Mouse (Mus musculus) cerebellum, postnatal 25 days (tissue): Measurements from ENCODE around the gene Uap1.

Experiments
- DNase-seq, 2 experiments: peaks; one replicate each; pipeline ENCODE4 v3.0.0; 2021; ENCODE audit warnings: mixed read lengths in 2 of 2

Uap1 gene

DNA sequence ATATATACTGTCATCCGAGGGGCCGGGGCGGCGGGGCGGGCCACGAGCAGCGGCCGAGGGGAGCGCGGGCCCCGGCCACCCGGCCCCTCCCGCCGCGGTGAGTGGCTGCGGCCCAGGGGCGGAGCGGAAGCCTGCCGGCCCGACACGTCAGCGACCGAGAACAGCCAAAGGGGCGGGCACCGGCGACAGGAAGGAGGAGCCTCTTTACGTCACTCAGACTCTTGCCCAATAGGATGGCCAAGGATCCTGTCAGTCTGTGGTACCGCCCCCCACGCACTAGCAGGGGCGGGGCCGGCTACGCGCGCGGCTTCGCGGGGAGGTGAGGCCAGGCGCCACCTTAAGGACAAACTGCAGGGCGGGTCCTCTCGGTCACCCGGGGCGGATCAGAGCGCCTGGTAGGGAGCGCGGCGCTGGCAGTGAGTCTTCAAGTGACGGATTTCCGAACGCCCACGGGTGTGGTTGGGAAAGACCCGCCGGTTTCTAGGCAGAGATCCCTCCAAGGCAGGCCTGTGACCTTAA, at the start of gene Uap1:
Gene Uap1 (minus strand): TSS at position 144 of the 519 bp plus-strand sequence.
- DNase-seq = peak; percentile 97 to 98

DNA sequence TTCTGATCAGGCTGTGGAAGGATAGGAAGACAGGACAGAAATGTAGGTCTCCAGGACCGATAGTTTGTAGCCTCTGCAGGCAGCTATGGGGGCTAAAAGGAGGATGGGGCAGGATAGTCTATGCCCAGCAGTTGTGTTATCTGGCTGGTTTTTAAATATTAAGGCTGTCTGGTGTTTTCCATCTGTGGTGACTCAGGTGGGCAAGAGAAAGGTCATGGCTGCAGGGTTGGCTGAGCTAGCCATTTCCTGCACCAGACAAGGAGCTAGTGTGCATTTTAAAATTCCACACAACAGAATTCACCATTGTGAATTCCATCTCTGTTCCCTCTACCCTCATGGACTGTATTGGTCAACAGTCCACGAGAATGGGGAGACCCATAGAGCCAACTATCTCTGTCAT, 48.5 kb upstream of the Uap1 start:
- no peak for DNase-seq

DNA sequence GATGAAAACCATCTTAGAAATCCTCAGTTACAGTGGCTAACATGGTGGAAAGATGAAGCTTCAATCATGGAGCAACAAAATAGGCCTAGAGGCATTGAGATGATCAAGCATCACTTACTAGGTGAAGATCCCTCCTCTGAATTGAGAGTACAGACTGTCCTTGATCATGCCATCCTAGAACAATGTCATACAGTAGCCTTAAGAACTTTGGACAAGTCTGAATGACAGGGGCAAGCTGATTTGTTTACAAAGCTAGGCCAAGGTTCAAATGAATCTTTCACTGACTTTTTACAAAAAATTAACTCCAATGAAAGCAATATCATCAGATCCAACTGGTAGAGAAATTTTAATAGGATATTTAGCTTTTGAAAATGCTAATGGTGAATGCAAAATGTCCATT, 45.6 kb upstream of the Uap1 start:
- no peak for DNase-seq

DNA sequence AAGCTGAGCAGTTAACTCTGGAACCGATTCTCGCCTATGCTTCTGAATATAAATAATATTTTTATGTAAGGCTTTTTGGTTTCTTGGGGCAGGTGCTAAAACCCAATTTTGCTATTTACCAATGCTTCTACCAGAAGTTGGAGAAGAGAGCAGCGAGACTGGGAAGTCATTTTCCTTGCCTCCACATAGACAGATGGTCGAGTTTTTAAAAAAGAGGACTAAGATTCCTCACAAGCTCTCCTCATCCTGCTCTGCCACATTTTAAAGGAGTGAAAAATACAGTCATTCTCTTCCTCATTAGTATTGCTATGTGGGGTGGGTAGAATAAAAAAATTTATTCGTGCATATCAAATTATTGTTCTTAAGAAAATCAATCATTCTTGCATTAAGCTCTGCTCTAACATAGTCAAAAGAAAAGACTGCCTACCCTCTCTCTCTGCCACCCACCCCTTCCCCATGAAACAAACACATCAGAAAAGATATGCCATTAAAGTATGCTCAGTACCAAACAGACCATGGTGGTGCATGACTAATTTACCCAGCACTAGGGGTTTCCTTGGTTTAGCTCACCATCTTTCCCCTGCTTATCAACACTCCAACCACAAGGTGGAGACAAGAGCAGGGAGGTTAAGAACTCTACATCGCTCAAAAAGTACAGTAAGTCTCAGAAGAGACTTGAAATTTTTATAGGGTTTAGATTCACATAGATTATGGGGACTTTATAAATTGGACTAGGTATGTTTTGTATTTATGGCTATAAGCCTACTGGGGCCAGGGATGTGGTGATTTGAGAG, 43.5 kb upstream of the Uap1 start:
- no peak for DNase-seq

DNA sequence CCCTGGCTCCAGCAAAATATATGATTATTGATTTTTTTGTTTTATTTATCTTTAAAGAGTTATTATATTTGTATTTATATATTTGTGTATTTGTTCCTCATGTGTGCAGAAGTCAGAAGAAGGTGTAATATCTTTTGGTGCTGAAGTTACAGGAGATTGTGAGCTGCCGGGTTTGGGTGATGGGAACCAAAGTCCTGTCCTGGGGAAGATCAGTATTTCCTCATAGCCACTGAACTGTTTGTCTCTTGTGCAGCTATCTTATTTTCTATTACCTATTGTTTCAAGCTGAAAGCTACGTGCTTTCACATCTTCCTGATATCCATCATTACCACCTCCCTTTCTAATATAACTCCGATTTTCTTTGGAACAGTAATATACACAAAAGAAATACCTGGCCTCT, 40.8 kb upstream of the Uap1 start:
- no peak for DNase-seq

DNA sequence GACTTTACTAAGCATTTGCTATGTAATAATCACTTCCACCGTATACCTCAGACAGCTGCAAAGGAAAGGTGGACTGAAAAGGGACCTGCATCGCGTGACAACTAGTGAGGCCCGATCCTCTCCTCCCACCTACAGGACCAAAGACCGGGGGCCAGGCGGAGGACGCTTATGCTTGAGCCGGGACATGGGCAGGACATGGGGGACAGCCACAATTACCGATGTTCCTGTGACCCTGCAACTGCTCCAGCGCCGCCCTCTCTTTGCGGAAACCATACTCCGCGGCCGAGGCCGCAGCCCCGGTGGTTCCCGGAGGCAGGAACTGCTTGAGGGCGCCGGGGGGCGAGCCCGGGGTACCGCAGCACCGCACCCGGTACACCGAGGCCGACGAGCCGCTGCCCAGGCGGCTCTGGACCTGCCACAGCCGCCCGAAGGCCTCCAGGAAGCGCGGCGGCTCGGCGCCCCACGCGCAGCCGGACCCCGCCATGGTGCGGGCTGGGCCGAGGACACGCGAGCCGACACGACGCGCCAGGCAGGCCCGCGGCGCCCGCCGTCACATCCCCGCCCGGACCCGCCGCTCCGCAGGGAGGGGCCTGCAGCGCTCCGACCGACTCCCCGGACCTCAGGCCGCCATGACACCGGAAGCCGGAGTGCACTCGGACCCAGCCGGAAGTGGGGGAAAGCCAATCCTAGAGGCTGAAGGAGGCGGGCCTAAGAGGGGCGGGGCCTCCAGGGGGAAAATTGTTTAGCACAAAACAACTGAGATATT, 40.2 kb upstream of the Uap1 start, which contains the start of gene Uhmk1:
Gene Uhmk1 (minus strand): TSS at position 641 of the 766 bp plus-strand sequence.
- peak; percentile 92 to 94 for DNase-seq

DNA sequence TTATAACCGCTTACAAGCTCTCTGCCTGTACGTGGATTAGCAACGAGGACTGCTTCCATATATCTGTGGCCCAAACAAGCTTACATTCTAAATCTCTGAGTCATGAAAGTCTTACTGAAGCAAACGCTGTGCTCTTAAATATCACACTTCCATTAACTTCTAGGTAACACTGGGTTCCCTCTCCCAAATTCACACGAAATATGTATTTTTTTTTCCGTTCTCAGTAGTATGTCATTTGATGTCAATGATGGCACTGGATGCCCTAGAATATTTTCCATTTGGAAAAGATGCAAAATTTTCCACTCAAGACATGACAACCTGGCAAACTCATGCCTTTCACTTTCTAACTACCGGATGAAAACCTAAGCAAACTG, 39.6 kb upstream of the Uap1 start:
- DNase-seq = no peak

DNA sequence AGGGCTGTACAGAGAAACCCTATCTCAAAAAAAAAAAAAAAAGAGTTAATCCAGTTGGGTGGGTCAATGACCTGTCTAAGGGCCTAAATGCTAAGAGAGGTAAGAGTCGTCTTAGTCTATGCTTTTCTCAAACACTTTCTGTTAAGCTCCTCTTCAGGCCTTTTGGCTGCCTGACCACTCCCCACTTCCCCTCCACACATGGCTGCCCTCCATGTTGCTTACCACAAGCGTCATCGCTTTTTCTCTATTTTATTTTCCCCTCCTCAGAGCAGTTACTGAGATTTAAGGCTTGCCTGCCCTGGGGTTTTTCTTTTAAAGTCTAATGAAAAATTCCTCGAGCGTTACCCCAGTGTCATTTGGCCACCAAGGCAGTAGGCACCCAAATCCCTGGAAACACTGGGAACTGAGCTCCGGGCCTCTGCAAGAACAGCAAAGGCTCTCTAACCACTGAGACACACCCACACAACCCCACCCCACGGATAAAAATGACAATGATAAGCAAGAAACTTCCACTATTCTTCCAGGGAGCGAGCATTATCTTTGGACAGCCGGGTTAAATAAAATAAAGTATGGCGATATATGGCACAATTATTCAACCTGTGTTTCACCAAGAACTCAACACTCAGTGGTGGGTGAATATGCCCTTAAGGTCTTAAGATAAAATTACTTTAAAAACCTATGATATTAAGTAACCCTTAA, 38.6 kb upstream of the Uap1 start:
- DNase-seq = no peak

DNA sequence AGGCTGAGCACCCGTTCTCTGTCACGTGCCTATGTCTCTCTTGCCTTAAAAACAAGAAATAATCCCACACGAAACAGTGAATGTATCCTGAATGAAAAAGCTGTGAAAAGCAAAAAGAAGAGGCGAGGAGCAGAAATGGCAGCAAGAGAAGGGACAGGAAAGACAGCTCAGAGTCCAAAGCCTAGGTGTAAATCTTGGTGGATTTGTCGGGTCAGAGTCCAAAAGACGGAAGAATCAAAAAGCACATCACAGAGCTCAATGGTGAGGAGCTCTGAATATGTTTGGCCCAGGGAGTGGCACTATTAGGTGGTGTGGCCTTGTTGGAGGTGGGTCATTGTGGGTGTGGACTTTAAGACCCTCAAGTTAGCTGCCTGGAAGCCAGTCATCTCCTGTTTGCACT, 31.6 kb upstream of the Uap1 start:
- no peak for DNase-seq

DNA sequence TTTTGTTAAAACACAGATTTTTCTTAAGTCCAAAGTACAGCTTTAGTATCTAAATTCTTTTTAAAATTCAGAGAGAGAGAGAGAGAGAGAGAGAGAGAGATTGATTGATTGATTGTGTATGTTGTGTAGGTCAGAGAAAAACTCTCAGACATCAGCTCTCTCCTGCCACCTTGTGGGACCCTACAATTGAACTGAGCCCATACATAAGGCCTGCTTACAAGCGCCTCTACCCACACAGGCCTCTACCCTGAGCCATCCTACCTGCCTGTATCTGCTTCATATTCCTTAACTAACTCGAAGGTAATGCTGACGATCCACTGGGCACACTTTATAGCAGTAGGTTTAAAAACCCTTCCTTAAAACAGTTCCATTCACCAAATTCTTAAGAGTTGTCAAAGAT, 25.6 kb upstream of the Uap1 start:
- DNase-seq = peak in 1 of 2 experiments; percentile 59

DNA sequence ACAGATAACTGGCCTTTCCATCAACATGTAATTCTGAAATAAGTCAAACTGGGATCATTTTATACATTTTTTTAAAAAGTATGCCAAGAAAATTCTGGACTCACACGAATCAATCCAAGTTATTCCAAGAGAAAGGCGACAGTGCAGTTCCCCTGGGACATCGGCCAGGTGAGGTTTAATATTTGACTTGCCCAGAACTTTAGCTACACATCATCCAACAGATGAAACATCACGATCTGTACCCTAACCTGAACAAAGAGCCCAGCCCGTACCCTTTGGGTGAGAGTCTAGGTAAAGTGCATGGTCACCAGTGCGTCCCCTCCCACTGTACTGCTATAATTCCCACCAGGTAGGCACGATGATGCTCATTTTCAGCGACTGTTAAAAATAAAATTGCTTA, 21.5 kb upstream of the Uap1 start:
- DNase-seq = no peak

DNA sequence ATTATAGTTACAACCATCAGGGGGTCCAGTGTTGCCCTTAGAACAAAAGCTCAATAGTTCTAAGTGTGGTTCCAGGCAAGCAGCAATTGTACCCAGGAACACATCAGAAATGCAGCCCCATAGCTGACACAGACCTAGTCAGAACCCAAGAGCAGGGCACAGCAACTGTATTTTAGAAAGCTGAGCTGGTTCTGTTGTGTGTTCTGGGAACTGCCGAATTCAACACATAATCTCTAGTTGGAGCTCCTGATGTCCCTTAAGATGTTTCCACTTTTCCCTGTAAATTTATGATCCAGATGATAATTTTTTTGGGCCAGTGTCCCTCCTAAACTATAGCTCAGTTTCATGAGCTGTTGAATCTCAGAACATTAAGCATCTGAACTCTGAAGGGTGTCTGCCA, 17.2 kb upstream of the Uap1 start:
- DNase-seq = no peak

DNA sequence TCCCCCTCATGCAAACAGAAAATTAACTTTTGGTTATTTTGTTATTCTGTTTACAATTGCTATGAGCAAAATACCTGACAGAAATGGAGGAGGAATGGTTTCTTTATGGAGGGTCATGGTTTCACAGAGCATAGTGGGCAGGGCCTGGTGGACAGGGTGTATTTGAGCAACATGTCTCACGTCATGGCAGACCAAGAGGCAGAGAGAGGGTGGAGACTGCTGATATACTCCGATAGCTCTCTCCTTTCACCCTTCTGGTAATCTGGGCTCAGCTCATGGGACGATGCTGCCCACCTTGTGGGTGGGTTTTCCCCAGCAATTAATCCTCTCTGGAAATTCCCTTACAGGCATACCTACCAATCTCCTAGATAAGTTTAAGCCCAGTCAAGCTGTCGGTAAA, 15.5 kb upstream of the Uap1 start:
- DNase-seq = no peak

DNA sequence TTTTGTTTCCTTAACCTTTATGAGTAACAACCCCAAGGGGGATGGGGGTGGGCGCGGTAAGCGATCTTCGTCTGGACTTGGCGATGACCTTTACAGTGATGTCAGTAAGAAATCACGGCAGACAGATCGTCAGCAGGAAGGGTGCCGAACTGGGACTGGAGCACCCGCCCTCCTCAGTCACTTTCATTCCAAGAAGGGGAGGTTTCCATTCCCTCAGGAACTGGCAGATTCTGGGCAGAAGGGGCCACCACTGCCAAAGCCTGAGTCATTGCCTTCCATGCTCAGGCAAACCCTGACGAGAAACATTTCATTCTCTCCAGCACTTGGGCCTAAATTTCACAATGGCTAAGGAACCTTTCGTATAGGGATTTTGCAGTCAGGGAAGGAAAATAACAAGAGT, 13.8 kb upstream of the Uap1 start:
- peak in 1 of 2 experiments; percentile 49 for DNase-seq

DNA sequence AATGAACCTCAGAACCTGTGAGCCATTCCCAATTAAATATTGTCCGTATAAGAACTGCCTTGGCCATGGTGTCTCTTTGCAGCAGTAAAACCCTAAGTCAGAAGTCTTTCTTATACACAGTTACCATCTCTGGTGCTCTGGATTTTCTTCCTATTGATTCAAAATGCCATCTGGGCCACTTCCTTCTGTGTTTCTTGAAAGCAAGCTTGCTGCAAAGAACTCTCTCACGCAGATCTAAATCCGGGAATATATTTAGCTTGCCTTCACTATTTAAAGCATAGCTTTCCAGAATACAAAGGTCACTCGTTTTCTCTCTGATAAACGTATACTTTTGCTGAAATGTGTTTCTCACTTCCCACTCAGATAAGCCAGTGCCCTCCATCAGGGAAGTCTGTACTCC, 11.8 kb upstream of the Uap1 start:
- no peak for DNase-seq

DNA sequence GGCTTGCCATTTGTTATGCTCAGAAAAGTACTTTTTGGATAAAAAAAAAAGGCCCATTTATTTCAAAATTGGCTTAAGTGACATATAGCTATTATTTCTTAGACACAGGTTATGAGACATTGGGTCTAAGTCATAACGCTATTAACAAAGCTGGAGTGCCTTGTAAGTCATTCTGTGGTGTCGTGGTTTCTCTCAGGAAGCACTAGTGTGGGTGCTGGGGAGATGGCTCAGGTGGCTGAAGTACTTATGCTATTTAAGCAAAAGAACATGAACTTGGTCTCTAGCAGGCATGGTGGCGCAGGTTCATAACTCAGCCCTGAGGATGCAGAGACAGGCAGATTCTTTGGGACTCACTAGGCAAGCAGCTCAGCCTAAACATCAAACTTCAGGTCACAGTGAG, 10.4 kb upstream of the Uap1 start:
- DNase-seq = no peak

DNA sequence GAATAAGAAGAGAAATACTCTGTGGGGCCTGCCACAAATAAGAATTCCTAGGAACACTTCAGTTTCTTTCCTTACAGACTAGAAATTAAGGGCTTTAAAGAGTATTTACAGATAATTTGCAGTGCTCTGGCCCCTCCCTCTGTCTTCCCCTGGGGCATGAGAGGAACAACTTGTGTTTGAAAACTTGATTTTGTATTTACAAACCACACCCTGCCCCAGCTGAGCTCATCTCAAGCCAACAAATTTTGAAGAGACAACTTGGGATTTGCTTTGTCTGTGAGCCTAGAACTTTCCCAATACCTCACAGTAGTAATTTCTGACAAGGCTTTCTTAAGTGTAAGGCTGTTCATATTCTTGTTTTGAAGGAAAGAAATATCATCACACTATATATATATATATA, 7.9 kb upstream of the Uap1 start:
- no peak for DNase-seq

DNA sequence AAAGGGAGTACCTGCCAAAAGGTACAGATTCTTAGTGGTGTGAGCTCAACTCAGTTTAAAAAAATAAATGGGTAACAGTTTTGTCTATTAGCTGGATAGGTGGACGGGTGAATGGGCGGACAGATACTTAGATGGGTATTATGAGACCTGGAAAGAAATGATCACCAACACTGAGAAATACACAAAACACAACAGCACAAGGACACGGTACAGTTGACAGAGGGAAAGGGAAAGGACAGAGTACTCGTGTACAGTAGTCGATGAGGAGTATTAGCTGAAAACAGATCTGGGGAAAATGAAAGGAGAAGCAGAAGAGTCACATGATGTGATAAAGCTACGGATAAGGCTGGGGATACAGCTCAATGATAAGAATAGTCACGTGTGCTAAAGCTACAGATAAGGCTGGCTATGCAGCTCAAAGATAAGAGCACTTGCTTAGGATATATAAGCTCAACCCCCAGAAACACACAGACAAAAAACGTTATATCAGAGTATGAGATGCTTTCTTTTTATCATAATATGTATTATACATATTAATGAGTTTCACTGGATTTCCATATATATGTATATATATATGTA, 2.0 kb upstream of the Uap1 start:
- DNase-seq = no peak

DNA sequence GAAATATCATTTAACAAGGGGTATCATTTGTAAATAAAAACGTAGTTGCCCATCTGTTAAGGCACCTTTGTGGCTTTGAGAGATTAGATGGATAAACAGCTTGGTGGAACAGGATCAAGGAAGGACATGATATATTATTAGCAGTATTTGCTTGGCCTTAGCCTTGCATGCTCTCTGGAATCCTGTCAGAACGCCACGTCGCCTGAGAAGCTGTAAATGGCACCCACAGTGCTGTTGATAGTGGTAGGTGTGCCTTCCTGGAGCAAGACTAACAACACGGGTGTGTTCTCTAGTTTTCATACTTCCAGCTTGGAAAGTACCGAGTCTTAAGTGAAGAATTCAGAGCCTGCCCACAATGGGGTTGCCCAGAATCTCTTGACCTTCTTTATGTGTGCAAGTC, 1.1 kb upstream of the Uap1 start:
- peak; percentile 13 to 18 for DNase-seq

DNA sequence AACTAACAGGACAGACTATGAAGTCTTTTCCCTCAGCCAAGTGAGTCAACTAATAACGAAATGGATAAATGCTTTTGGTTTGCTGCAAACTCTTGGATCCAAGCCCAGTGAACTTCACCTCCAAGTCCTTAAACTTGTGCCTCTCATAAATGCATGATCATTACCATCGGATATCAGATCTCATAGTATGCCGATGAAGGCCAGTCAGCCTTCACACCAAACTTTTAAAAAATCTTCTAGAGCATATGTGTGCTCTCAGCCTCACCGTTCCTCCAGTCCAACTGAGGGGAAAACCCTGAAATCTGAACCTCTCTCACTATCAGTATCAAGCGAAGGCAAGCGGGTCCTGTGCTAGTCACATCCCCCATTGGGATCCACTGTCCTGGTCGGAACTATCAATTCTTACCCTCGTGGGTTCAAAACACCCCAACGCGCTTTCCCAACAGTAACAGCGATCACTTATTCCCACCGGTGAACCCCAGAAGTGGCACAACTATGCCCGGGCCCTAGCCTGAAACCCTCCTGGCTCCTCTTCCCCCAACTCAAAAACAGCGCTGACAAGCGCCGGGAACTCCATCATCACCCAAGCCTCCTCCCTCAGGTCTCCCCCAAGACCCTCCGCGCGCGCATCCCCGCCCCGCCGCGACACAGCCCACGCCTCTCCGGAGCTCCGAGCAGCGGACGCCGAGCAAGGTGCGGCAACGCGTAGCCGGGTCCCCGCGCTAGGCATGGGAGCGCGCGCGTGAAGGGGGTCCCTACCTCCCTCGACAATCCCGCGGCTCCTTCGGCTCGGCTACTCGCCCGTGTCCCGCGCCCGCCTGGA, 555 bp downstream of the Uap1 start:
- DNase-seq = peak in 1 of 2 experiments; percentile 9

DNA sequence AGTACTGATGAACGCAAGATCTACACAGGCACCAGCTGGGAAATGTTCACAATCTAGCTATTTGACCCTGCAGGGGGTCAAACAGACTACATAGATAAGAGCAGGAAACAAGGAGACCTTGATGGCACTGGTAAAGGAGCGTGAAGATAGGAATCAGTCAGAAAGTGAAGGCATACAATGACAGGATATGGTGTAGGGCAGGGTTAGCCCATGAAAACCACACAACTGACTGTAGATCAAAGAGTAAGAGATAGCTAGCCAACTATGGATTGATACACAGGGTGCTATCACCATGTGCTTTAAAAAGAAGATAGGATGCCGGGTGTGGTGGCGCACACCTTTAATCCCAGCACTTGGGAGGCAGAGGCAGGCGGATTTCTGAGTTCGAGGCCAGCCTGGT, 7.0 kb downstream of the Uap1 start:
- no peak for DNase-seq

DNA sequence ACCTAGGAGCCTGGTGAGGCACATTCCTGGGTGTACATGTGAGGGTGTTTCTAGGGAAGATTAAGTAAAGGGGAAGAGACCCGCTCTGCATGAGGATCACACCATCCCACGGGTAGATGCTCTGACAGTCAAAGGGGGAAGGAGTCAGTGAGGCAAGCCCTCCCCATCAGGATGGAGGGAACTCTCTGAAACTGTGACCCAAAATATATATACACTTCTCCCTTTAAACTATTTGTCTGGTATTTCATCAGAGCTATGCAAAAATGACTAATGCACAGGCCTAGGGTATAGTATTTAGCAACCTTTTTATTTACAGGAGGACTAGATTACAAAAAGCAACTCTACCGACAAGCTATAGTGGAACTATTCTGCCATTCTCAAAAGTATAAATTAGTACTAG, 9.8 kb downstream of the Uap1 start:
- no peak for DNase-seq
